Mouse (Mus musculus) stomach, postnatal 0 days (tissue): ENCODE measurements at regions not wholly inside any gene's neighbourhood (a gene's known extent, or its start where the extent isn't known, plus 50 kb on each side); places are given as distances from the start of the nearest gene placed in this dataset.

Source experiments
- ATAC-seq: fragments of 200-750 bp; cut with Nextera tagmentation; 2 replicates; pipeline ENCODE4 v1.8.0; 2017; ENCODE audit not compliant: low FRiP score, low TSS enrichment
- DNase-seq: peaks from one replicate; pipeline ENCODE4 v3.0.0-alpha.2; 2016; ENCODE audit warnings: low spot score
- H3K27ac ChIP-seq: fragments of 300-500 bp; sonication (generic); replicated peaks from 2 replicates; pipeline ENCODE4 v1.5.1; 2014; ENCODE audit warnings: mild to moderate bottlenecking, control low read depth
- H3K27me3 ChIP-seq: fragments of 300-500 bp; sonication (generic); 2 replicates; pipeline ENCODE4 v1.6.1; 2014; ENCODE audit warnings: low read length; ENCODE audit not compliant: control insufficient read depth, insufficient read depth
- H3K36me3 ChIP-seq: fragments of 300-500 bp; sonication (generic); 2 replicates; pipeline ENCODE4 v1.6.1; 2014; ENCODE audit warnings: low read length, mixed read lengths; ENCODE audit not compliant: control insufficient read depth, insufficient read depth
- H3K4me1 ChIP-seq: fragments of 300-500 bp; sonication (generic); replicated peaks from 2 replicates; pipeline ENCODE4 v1.6.1; 2014; ENCODE audit warnings: antibody characterized with exemption; ENCODE audit not compliant: control insufficient read depth, insufficient read depth
- H3K4me2 ChIP-seq: fragments of 300-500 bp; sonication (generic); replicated peaks from 2 replicates; pipeline ENCODE4 v1.6.1; 2014; ENCODE audit warnings: low read depth, mild to moderate bottlenecking, control low read depth, moderate library complexity
- H3K4me3 ChIP-seq: fragments of 300-500 bp; sonication (generic); 2 replicates; pipeline ENCODE4 v1.5.1; 2014; ENCODE audit warnings: low read depth, low read length, control low read depth
- H3K9ac ChIP-seq: fragments of 300-500 bp; sonication (generic); 2 replicates; pipeline ENCODE4 v1.6.1; 2014; ENCODE audit warnings: mild to moderate bottlenecking, low read length, control low read depth, mixed read lengths
- H3K9me3 ChIP-seq: fragments of 300-500 bp; sonication (generic); 2 replicates; pipeline ENCODE4 v1.6.1; 2016; ENCODE audit warnings: low read length; ENCODE audit not compliant: control insufficient read depth
- CTCF ChIP-seq: IDR thresholded peaks from 2 replicates; pipeline ENCODE4 v1.5.1; 2016; ENCODE audit warnings: antibody characterized with exemption, low read depth, mild to moderate bottlenecking, moderate library complexity
- EP300 ChIP-seq: optimal IDR thresholded peaks from 2 replicates; pipeline ENCODE3; 2016; ENCODE audit warnings: antibody characterized with exemption
- WGBS: fragments of 180-500 bp; shearing (Covaris S2); extraction: QIAGEN DNeasy Blood & Tissue Kit; methylation state at CpG from one replicate; pipeline ENCODE4 v1.1.7; 2014; 5-methylcytosine and 5-hydroxymethylcytosine counted together

DNA sequence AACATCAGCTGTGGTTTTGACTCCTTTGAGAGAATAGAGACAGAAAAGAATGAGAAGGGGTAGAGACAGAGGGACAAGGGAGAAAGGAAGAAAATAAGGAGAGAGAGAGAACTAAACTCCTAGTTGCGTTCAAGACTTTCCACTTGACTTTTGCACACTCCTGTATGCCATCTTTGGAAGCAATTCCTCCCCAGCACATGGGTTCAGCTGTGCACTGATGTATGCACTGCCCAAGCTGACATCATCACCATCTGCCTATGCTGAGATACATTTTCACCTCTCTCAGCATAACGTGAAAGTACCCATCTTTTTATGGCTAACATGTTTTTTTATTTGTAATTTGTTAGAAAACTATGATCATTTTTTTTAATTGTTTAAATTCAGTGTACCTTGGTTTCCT is 214.2 kb upstream of the Robo2 start:
- H3K4me2 ChIP-seq, result no peak overlapping the region
- no peak for DNase-seq
- H3K27me3 ChIP-seq, result no peaks in the 10 kb centered on the region
- ATAC-seq, result no peak
- WGBS, result 82% methylated on average over 2 of the region's 2 CpGs
- no peak overlapping the region for H3K9ac ChIP-seq
- TF ChIP-seq CTCF (no peak), EP300 (no peak)
- no peaks in the 10 kb centered on the region for H3K4me1 ChIP-seq
- H3K4me3 ChIP-seq, result no peak overlapping the region
- no peaks in the 10 kb centered on the region for H3K36me3 ChIP-seq
- H3K27ac ChIP-seq, result no peak overlapping the region
- no peaks in the 10 kb centered on the region for H3K9me3 ChIP-seq

- Histone ChIP-seq H3K27me3 (no peaks in the 10 kb centered on the region), H3K27ac (no peak overlapping the region), H3K9ac (no peak overlapping the region), H3K36me3 (no peaks in the 10 kb centered on the region), H3K4me1 (no peaks in the 10 kb centered on the region), H3K4me3 (no peak overlapping the region), H3K9me3 (no peaks in the 10 kb centered on the region), H3K4me2 (no peak overlapping the region)
- 28% methylated on average over 4 of the region's 4 CpGs for WGBS
- TF ChIP-seq EP300 (no peak), CTCF (no peak)
- DNase-seq, result no peak
- no peak for ATAC-seq
These were observed 200.4 kb upstream of the Robo2 start for GRCm38 (mm10) chr16:74612072-74612471.

GRCm38 (mm10) chr16:74609564-74609963 is 197.9 kb upstream of the Robo2 start:
- Histone ChIP-seq H3K4me3 (no peak overlapping the region), H3K9me3 (no peaks in the 10 kb centered on the region), H3K27ac (no peak overlapping the region), H3K36me3 (no peaks in the 10 kb centered on the region), H3K4me1 (no peaks in the 10 kb centered on the region), H3K4me2 (no peak overlapping the region), H3K27me3 (no peaks in the 10 kb centered on the region), H3K9ac (no peak overlapping the region)
- no peak for ATAC-seq
- DNase-seq, result no peak
- no peak for TF ChIP-seq CTCF
- 64% methylated on average over 4 of the region's 4 CpGs for WGBS

GRCm38 (mm10) chr16:74598361-74598760 is 186.7 kb upstream of the Robo2 start:
- no peaks in the 10 kb centered on the region for H3K4me1 ChIP-seq
- DNase-seq (no peak), ATAC-seq (no peak)
- H3K36me3 ChIP-seq, result no peaks in the 10 kb centered on the region
- H3K4me3 ChIP-seq, result no peak overlapping the region
- H3K9me3 ChIP-seq, result no peaks in the 10 kb centered on the region
- H3K4me2 ChIP-seq, result no peak overlapping the region
- no peaks in the 10 kb centered on the region for H3K27me3 ChIP-seq
- H3K9ac ChIP-seq, result no peak overlapping the region
- 36% methylated on average over 1 of the region's 1 CpGs for WGBS
- TF ChIP-seq CTCF, result no peak
- TF ChIP-seq EP300, result no peak
- H3K27ac ChIP-seq, result no peak overlapping the region

DNA sequence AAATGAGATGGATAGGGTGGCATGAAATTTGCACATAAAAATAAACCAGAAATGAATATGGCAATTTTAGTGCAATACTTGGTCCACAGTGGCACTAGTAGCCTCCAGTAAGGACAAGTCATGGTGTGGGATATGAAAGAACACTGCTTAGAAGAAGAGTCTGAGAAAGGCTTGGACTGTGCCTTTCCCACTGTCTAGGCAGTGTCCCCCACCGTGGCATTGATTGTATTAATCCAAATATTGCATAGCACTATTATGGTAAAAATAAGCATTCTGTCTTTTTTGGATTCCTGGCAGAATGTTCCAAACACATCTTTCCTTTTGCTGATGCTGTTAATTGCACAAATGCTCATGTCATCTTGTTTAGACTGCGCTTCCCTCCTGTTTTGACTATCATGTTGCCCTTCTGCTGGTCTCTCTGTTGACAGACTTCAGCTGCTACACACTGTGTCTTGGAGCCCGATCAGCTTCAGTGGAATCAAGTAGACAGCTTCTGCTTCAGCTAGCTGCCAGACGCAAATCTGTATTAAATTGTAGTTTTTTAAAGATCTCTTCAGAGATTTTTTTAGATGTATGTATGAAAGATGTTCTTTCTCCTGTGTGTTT is 186.2 kb upstream of the Robo2 start:
- TF ChIP-seq CTCF (no peak), EP300 (no peak)
- no peak overlapping the region for H3K27ac ChIP-seq
- no peaks in the 10 kb centered on the region for H3K27me3 ChIP-seq
- H3K4me1 ChIP-seq, result no peaks in the 10 kb centered on the region
- H3K36me3 ChIP-seq, result no peaks in the 10 kb centered on the region
- 41% methylated on average over 4 of the region's 4 CpGs for WGBS
- H3K4me2 ChIP-seq, result no peak overlapping the region
- no peaks in the 10 kb centered on the region for H3K9me3 ChIP-seq
- no peak overlapping the region for H3K9ac ChIP-seq
- DNase-seq (no peak), ATAC-seq (no peak)
- no peak overlapping the region for H3K4me3 ChIP-seq

GRCm38 (mm10) chr16:74591896-74592295 is 180.3 kb upstream of the Robo2 start:
- WGBS, result 95% methylated on average over 4 of the region's 4 CpGs
- Histone ChIP-seq H3K4me3 (no peak overlapping the region), H3K27ac (no peak overlapping the region), H3K27me3 (no peaks in the 10 kb centered on the region), H3K9ac (no peak overlapping the region), H3K4me1 (no peaks in the 10 kb centered on the region), H3K9me3 (no peaks in the 10 kb centered on the region), H3K4me2 (no peak overlapping the region), H3K36me3 (no peaks in the 10 kb centered on the region)
- ATAC-seq (no peak), DNase-seq (no peak)
- TF ChIP-seq CTCF (no peak), EP300 (no peak)
